14 mouse cellular contexts compared by ENCODE assay signal in genomic region chr1:132003817-132004216, GRCm38 (mm10). TPM values are rescaled to one million over a fixed set of nuclear protein-coding genes. Genes with fewer than 3 reads are reported as not detected.
DNase-seq lines count a peak whose midpoint lies in the region; ATAC-seq and TF ChIP-seq lines count a peak whose summit lies in the region.
"Had no signal": no experiment of that assay in that cellular context is flagged by ENCODE, and none has a peak within 500 bp of the region (broad histone marks: within the 10 kb centered on the region; RNA-seq: fewer than 3 reads in every experiment).

No protein-coding gene starts in this region.

- no peak overlapping the region for H3K4me2 ChIP-seq in forebrain, embryonic 14.5 days (ENCODE audit: low read length)
- H3K4me2 ChIP-seq: forebrain, embryonic 15.5 days; hindbrain, embryonic 14.5 days; limb, embryonic 13.5 days had no signal

- WGBS in forebrain, embryonic 14.5 days = 66% methylated on average over 1 of the region's 1 CpGs

- ATAC-seq in forebrain, embryonic 14.5 days = no peak
- ATAC-seq: forebrain, embryonic 15.5 days had no signal

- H3K4me3 ChIP-seq in forebrain, embryonic 14.5 days (ENCODE audit: low read depth, low read length) = no peak overlapping the region
- no peak overlapping the region for H3K4me3 ChIP-seq in left cerebral cortex, adult 2 months
- H3K4me3 ChIP-seq: forebrain, embryonic 15.5 days; layer of hippocampus, adult 2 months; limb, embryonic 13.5 days had no signal

- TF ChIP-seq CTCF in left cerebral cortex, adult 2 months (IDR thresholded peaks at IDR 0.05) = no peak

- DNase-seq in heart, adult 18-20 months = peak; percentile 57 to 80
- DNase-seq in heart, postnatal 36 days = no peak
- peak; percentile 30 for DNase-seq in thymus, postnatal 14 days
- DNase-seq in thymus, postnatal 36 days = no peak
- peak; percentile 40 to 62 for DNase-seq in heart, postnatal 14 days
- DNase-seq in urinary bladder, adult 2 months (ENCODE audit: low spot score) = no peak
- no peak for DNase-seq in forebrain, embryonic 14.5 days (ENCODE audit: low spot score)
- DNase-seq in left cerebral cortex, adult 2 months (ENCODE audit: extremely low spot score in 1 of 2, low spot score in 2 of 2) = no peak
- DNase-seq: retina, postnatal 1 day; thymus, postnatal 25 days had no signal

- intact Hi-C loops in heart, postnatal 36 days (cut with DNase I) = loop anchor here (10.0 kb wide), 1 partner anchor 311 kb away; the partner anchor contains the start of gene Nuak2
- intact Hi-C loops in heart, postnatal 14 days (cut with DNase I) = no loop called here
- intact Hi-C loops in left cerebral cortex, adult 2 months (cut with DNase I) = no loop called here

- H3K27ac ChIP-seq in forebrain, embryonic 14.5 days (ENCODE audit: low read depth, low read length) = no peak overlapping the region
- no peak overlapping the region for H3K27ac ChIP-seq in left cerebral cortex, adult 2 months
- H3K27ac ChIP-seq: forebrain, embryonic 15.5 days; hindbrain, embryonic 14.5 days; layer of hippocampus, adult 2 months; limb, embryonic 13.5 days had no signal

- H3K9ac ChIP-seq in forebrain, embryonic 14.5 days (ENCODE audit: low read length) = no peak overlapping the region
- H3K9ac ChIP-seq: forebrain, embryonic 15.5 days; hindbrain, embryonic 14.5 days; limb, embryonic 13.5 days had no signal

- H3K36me3 ChIP-seq in forebrain, embryonic 14.5 days (ENCODE audit: control insufficient read depth, insufficient read depth, low read length) = no peaks in the 10 kb centered on the region
- H3K36me3 ChIP-seq: forebrain, embryonic 15.5 days; limb, embryonic 13.5 days had no signal

- no peaks in the 10 kb centered on the region for H3K9me3 ChIP-seq in forebrain, embryonic 14.5 days (replicated peaks; ENCODE audit: control insufficient read depth, low read length)
- H3K9me3 ChIP-seq: forebrain, embryonic 15.5 days; limb, embryonic 13.5 days had no signal

- no peaks in the 10 kb centered on the region for H3K27me3 ChIP-seq in forebrain, embryonic 14.5 days (replicated peaks; ENCODE audit: control insufficient read depth, insufficient read depth, low read length)
- H3K27me3 ChIP-seq: forebrain, embryonic 15.5 days; limb, embryonic 13.5 days had no signal

- H3K4me1 ChIP-seq in forebrain, embryonic 14.5 days (ENCODE audit: control insufficient read depth, insufficient read depth, low read length) = peaks cover 7% of the 10 kb centered on the region

RNA-seq across cellular contexts. Expression of gene Elk4, which starts 3.6 kb away (rescaled TPM):
- total RNA-seq in heart, adult 18-20 months (2021) = 10 to 100 TPM; 77.4 to 82.0 TPM
- total RNA-seq in heart, postnatal 36 days (2021) = 10 to 100 TPM; 91.5 to 91.8 TPM
- total RNA-seq in heart, postnatal 14 days (2021) = 100 to 1,000 TPM; 105 to 111 TPM
- polyA plus RNA-seq in urinary bladder, adult 2 months (2012; rRNA removed) = 35.7 and 51.0 TPM in 2 replicates
- polyA plus RNA-seq in forebrain, embryonic 14.5 days (2014; fragmentation: Nextera tagmentation; extraction: Ambion mirVana) = 14.8 and 17.0 TPM in 2 replicates
- 10 to 100 TPM; 55.7 to 57.8 TPM for total RNA-seq in left cerebral cortex, adult 2 months (2021)

RNA-seq across cellular contexts. Expression of gene Slc45a3, which starts 41.0 kb away (rescaled TPM):
- 1 to 10 TPM; 5.4 to 6.9 TPM for total RNA-seq in heart, adult 18-20 months (2021)
- 1 to 10 TPM; 4.2 to 4.3 TPM for total RNA-seq in heart, postnatal 36 days (2021)
- total RNA-seq in heart, postnatal 14 days (2021) = 1 to 10 TPM; 6.1 to 8.2 TPM
- polyA plus RNA-seq in urinary bladder, adult 2 months (2012; rRNA removed) = 5.6 and 5.7 TPM in 2 replicates
- polyA plus RNA-seq in forebrain, embryonic 14.5 days (2014; fragmentation: Nextera tagmentation; extraction: Ambion mirVana) = 1.5 and 1.8 TPM in 2 replicates
- total RNA-seq in left cerebral cortex, adult 2 months (2021) = under 1 TPM; 0.48 to 0.68 TPM

Comparison
In these comparisons a context has a peak if more than half of its experiments do, and no peak if none do; other contexts are left out.
1. DNase-seq: peak in heart, adult 18-20 months (2 of 2), thymus, postnatal 14 days (single experiment) and heart, postnatal 14 days (2 of 2); none in heart, postnatal 36 days (0 of 2), thymus, postnatal 36 days (0 of 2), urinary bladder, adult 2 months (single experiment), forebrain, embryonic 14.5 days (single experiment) and left cerebral cortex, adult 2 months (0 of 2).